Mouse (Mus musculus): ENCODE results near the gene AC170998.1. TPM values are rescaled to one million over a fixed set of nuclear protein-coding genes. Genes with fewer than 3 reads are reported as not detected.
"Not testable (repeated sequence)": the region's sequence is repeated elsewhere in the genome, so short reads cannot be mapped to it uniquely, and the experiment has no call there.

Gene AC170998.1
- polyA plus RNA-seq, 2 experiments from 2014 or later = 4.1 to 7.7 TPM

DNA sequence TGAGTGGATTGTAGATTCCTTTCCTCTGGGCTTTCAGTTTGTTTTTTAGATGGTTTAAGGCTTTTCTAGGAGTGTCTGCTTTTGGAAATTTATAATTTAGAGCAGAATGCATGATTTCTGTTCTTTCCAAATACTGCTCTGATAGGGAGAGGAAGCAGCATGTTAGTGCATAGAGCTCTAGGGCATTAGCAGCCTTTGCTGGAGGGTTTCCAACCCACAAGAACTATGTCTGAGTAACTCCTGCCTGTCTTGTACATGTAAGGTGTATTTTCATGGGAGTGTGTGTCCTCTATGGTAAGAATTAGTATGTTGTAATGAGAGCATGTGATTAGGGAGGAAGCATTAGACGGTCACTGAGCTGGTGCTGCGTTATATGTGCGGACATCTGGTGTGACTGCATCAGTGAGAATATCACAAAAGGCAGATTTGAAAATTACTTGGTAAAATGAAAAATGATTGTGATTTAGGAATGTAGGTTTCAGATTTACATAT, 18.7 kb upstream of the AC170998.1 start:
- no peak for ATAC-seq

DNA sequence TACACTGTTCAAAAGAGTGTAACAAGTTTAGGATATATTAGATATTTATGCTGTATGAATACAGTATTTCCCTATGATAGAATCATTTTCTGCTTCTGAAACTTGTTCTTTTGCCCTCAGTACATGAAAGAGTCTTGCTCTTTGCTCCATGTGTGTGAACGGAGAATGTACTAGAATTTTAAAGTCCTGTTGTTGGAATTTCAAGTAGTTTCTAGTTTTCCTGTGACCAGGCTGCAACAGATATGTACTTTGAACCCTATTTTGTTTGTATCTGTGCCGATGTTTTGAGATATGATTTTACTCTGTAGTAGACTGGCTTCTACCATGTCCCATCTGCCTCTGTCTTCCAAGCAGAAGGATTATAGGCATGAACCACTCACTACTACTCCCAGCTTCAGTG, 18.1 kb upstream of the AC170998.1 start:
- ATAC-seq = no peak

DNA sequence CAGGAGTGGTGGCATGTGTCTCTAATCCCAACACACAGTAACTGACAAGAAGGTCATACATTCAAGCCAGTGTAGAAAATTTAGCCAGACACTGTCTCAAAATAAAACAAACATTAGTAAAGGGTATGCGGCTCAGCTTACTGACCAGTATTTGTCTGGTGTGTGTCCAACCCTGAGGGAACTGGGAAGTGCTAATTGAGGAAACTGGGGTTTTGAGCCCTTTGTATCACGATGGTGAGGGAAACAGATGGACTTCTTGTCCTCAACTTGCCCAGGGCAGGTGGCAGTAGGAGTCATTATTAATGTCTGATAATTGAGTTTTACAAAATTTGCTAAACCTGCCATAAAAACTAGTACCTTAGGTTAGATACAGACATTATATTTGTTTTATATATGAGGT, 16.9 kb upstream of the AC170998.1 start:
- no peak for ATAC-seq

GRCm38 (mm10) chr17:28709552-28710290, 16.2 kb upstream of the AC170998.1 start:
- ATAC-seq = no peak

DNA sequence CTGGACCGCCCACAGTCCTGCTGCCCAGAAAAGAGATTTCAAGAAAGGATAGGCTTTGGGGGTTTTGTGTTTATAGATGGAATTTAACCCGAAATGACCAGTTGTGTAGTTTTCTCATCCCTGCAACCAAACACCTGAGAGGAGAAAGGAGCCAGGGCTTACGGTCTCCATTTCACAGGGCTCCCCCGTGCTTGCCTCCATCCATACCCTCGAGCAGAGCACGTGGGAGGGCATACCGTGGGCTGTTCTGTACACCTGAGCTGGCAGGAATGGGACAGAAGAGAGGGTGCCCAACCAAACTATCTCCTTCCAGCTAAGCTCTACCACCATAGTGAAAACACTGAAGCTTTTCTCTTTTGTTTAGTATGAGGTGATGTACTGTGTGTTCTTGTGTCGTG, 15.6 kb upstream of the AC170998.1 start:
- ATAC-seq = no peak

GRCm38 (mm10) chr17:28711237-28711636, 14.6 kb upstream of the AC170998.1 start:
- no peak for ATAC-seq

GRCm38 (mm10) chr17:28712305-28712704, 13.6 kb upstream of the AC170998.1 start:
- ATAC-seq = no peak

- no peak for ATAC-seq
Measured at GRCm38 (mm10) chr17:28714006-28714405, 11.9 kb upstream of the AC170998.1 start.

DNA sequence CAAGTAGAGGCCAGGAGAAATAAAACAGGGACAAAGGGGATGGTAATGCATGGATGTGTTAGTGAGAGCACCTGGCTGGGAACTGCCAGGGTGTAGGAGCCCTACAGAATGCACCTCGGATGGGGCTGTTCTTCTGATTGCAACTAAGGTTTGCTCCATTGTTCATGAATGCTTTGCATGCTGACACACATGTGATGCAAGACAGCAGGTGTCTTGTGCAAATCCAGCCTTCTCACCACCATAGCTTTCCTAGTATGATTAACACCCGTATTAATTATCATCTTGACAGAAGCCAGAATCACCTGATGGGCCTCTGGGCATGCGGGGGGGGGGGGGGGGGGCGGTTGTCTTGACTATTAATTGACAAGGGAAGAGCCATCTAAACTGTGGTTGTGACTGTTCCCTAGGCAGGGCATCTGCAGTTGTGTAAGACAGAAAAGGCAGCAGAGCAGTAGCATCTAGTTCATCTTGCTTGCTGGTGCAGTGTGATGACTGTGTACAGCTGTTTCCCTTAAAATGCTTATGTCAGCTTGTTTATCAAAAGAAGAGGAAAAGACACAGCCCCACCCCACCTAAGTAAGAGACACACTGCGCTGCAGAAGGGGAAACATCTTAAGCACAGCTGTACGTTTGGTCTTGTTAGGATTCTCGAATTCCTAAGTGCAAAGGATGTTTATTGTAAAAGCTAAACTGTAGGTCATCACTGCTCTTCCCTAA, 9.9 kb upstream of the AC170998.1 start:
- no peak for ATAC-seq

- no peak for ATAC-seq
Measured at GRCm38 (mm10) chr17:28717535-28717934, 8.3 kb upstream of the AC170998.1 start.

DNA sequence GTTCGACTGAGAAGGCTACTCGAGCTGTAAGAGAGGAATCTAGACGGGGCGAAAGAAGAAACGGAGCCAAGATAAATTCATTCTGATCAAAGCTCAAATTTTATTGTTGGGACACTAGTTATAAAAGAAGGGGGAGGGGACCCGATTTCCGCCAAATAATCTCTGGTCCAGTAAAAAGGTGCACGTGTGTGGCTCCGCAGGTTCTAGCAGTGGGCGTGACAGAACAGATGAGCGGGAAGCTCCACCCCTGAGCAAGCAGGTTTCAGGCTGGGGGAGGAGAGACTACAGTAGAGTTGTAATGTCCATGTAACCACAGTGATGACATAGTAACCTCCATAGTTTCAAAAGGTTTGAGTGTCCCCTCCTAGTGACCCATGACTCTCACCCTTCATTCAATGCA, 1.6 kb downstream of the AC170998.1 start:
- not testable (repeated sequence) for ATAC-seq

DNA sequence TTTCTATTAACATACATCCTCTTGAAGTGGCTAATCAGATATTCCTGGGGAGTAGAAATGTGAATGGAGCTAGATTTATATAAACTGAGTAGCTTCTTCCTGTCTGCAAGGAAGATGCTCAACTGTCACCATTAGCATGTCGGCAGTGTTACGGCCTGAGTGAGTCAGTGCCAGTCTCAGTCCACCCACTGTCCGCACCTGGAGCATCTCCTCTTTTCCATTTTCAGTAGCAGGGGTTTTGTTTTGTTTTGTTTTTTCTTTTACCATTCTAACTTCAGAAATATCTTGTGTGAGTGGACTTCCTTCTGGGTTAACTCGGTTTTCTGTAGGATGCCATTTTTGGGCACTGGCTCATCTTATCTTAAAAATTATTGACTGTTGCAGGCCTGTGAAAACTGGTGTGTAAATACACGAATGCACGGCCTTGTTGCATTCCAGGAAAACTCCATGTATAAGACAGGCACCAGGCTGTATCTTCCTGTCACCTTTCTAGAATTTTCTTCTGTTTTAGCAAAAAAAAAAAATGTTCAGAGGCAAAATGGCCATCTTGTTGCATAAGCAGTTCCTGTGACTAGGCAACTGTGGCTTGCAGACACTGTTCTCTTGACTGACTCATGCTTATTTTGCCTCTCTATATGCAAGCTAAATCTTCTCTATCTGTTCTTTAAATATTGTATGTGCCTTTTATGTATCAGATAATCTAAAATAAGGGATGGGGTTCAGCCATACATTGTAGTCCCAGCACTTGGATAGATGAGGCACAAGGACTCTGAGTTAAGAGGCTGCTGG, 9.6 kb downstream of the AC170998.1 start:
- ATAC-seq = no peak

GRCm38 (mm10) chr17:28736486-28736885, 10.6 kb downstream of the AC170998.1 start:
- no peak for ATAC-seq

GRCm38 (mm10) chr17:28737973-28738372, 12.1 kb downstream of the AC170998.1 start:
- ATAC-seq = no peak

DNA sequence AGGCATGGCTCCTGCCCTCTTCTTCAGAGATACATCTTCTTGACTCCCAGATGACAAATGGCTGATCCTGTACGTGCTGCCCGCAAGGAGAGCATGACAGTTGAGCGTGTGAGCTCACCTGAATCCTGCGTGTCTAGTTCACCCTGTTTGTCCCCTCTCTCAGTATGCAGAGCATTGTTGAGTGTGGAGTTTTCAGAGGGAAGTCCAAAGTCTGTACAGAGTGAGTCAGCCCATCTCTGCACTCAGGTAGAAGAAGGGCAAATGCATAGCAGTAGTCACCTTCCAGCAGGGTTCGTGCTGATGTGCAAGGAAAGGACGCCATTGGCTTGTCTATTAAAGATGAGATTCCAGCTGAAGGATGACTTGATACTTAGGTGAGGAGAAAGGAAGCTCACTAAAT, 13.4 kb downstream of the AC170998.1 start:
- ATAC-seq = no peak

- ATAC-seq = no peak
Measured at GRCm38 (mm10) chr17:28743145-28743866, 17.4 kb downstream of the AC170998.1 start.

- no peak for ATAC-seq
Measured at GRCm38 (mm10) chr17:28743916-28744315, 18.0 kb downstream of the AC170998.1 start.

DNA sequence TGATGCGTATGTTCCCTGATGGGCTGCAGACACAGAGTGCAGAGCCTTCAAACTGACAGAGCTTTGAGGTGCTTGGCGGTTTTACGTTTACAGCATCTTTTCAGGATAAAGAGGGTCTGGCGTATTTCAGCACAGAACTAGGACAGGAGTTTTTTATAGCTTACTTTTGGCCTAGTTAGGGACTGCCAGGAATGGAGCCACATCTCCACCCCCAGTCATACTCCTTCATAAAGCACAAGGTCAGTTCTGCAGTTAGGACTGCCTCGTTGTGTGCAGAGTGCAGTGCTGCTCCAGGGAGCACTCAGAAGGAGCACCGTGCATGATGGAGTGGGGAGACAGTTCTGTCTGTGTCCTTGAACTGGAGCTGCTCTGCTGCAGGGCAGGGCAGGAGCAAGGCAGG, 19.9 kb downstream of the AC170998.1 start:
- ATAC-seq = no peak

GRCm38 (mm10) chr17:28748001-28748400, 22.1 kb downstream of the AC170998.1 start:
- ATAC-seq = no peak

DNA sequence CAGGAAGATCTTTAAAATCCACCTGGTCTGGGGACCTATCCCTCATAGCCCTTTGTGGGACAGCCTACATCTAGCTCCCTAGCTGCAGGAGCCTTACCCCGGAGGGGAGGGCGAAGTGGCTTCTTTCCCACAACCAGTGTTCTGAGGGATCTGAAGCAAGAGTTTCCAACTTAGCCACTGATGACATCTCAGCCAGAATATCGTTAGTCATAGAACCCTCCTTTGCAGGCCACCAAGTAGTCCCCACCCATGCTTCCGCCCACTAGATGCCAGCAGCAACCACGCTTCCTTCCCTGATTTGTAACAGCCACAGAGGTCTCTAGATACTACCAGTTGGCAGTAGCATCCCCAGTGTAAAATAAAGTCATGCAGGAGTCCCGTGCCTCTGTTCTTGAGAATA, 24.7 kb downstream of the AC170998.1 start:
- ATAC-seq = no peak

DNA sequence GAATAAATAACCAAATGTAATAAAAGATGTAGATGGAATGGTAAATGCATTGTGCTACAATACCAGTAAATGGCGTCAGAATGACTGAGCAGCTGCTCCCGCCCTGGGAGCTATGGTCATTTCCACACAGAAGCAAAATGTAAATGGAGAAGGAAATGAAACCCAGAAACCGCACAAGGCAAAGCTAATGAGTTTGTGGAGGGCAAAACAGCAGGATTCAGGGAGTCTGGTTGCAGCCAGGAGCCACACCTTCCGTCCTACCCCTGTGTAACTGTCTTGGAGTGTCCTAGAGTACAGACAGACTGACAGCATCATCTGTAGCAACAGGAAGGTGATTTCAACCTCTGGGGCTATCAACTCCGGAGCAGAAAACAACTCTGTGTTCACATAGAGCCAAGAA, 30.6 kb downstream of the AC170998.1 start:
- no peak for ATAC-seq

DNA sequence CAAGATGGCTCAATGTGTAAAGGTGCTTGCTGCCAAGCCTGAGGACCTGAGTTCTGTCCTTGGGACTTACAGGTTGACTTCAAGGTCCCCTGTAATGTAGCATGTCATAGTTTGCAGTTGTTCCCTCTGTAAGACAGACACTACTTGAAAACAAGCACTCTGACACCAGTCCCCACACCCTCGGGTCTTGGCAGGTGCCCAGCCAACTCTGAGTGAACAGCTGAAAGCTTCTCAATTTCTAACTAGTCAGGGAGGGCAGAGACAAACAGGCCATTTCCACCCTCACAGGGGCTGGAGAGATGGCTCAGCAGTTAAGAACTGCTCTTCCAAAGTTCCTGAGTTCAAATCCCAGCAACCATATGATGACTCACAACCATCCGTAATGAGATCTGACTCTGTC, 31.6 kb downstream of the AC170998.1 start:
- ATAC-seq = no peak
